Mouse (Mus musculus): ENCODE measurements around the gene Gpam.
A peak's percentile ranks its signal among the peaks of the same experiment; 100 is the strongest.

The Gpam gene

GRCm38 (mm10) chr19:55138506-55138905 lies 11.5 kb upstream of the Gpam start:
- DNase-seq (ENCODE audit: low read depth, low spot score) = no peak

DNA sequence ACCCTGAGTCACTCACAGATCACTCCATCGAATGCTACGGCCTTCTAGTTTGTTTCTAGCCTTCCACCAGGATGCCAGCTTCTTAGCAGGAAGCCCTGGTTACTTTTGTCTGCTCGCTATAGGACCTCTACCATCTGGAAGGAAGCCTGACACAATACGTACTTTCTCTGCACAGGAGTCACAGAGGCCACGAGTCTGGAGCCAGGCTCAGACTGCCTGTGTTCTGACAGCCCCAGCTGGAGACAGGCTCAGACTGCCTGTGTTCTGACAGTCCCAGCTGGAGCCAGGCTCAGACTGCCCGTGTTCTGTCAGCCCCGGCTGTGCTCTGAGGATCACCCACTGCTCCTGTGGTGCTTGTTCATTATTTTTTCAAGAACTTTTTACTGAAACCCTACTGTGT lies 10.8 kb upstream of the Gpam start:
- DNase-seq (ENCODE audit: low read depth, low spot score) = no peak

- no peak for DNase-seq (ENCODE audit: low read depth, low spot score)
These were observed 9.8 kb upstream of the Gpam start for GRCm38 (mm10) chr19:55136693-55137427.

DNA sequence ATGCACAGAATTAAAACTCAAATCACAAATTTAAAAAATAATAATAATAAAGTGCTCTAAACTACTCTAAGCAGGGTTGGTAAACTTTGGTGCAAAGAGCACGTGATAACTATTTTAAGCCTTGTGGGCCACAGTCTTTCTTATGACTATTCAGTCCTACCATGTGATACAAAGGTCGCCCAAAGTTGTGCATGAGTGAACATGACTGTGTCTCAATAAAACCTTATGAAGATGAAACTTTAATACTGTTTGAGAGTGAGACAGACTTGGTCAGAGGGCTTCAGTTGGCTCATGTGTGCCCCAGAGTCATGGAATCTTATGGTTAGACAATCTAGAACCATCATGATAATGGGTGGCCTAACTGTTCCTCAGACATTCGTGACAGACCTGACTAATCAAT lies 8.9 kb upstream of the Gpam start:
- DNase-seq (ENCODE audit: low read depth, low spot score) = no peak

DNA sequence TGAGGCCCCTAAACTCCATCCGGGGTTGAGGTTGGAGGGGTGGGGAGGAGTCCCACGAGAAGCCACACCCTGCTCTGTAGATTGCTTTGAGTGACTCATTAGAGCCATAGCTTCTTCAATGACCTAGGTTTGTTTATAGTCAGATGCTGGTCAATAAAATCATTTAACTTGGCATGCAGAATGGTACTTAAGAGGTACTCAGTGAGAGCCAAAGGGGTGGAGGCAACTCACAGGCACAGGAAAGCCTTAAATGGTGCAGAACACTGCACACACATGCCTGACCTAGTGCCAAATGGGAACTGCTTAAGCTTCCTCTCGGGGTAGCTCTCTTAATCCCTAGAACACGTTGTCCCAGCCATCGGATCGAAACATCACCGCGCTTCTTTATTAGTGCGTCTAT lies 7.5 kb upstream of the Gpam start:
- no peak for DNase-seq (ENCODE audit: low read depth, low spot score)

GRCm38 (mm10) chr19:55132476-55132875 lies 5.4 kb upstream of the Gpam start:
- DNase-seq (ENCODE audit: low read depth, low spot score) = no peak

DNA sequence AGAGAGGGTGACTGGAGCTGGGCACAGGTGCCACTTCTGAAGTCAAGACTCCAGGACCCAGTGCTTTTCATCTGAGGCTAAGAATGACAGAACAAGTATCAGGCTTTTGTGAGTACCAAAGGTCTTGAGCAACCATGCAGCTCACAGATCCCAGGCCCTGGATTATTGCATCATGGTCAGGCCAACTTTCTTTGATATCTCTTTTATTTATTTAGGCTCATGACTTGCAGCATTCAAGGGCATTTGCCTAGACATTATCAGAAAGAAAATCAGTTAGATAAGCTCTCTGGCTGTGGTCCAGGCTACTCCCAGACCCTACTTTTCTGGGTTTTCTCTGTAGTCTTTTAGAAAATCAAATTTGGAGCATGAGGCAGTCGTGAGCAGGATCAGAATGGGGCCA lies 4.7 kb upstream of the Gpam start:
- DNase-seq (ENCODE audit: low read depth, low spot score) = no peak

DNA sequence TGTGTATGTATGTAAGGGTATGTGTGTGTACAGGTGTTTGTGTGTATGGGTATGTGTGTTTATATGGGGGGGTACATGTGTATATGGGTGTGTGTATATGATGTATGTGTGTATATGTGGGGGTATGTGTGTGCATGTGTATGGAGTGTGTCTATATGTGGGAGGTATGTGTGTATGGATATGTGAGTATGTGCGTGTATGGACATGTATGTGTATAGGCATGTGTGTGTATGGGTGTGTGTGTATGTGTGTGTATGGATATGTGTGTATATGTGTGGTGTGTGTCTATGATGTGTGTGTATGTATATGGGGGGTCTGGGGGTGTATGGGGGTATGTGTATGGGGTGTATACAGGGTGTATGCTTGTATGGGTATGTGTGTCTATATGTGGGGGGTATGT lies 1.4 kb upstream of the Gpam start:
- no peak for DNase-seq (ENCODE audit: low read depth, low spot score)

DNA sequence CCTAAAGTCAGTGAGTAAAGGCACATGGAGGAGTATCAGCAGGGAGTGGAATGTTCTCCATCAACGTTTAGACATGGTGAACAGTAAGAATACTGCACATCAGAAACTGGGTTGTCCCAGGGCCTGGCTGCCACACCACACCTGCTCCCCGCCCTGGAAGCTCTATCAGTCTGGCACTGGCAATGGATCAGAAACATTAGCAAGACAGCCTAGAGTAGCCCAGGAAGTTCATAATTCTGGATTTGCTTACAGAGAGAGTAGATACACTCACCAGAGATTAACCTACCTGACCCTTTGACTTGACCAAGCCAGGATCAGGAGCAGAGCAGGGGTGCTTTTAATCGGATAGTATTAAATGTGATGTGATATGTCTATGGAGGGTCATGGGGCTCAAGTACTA lies 1.6 kb downstream of the Gpam start:
- DNase-seq (ENCODE audit: low read depth, low spot score) = no peak

- peak; percentile 18 for DNase-seq (ENCODE audit: low read depth, low spot score)
These were observed 4.0 kb downstream of the Gpam start for GRCm38 (mm10) chr19:55123001-55123536.

- peak; percentile 39 for DNase-seq (ENCODE audit: low read depth, low spot score)
These were observed 4.6 kb downstream of the Gpam start for GRCm38 (mm10) chr19:55122351-55122980.

DNA sequence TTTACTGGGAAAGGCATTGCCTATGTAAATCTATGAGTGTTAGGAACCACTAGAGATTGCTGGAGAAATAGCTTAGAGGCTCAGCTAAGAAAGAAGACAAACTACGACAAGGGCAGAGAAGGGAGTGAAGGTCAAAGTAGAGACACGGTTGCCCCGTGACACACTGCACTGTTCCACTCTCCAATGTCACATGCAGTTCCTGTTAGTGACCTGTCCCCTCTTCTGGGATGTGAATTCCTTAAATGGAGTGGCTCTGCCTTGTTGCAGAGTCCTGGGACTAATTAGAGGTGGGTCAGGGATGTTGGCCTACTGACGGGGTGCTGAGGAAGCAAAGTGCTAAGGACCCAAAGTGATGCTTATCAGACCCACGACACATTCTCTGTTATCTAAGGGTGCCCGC lies 5.2 kb downstream of the Gpam start:
- DNase-seq (ENCODE audit: low read depth, low spot score) = no peak

GRCm38 (mm10) chr19:55120518-55121244 lies 6.4 kb downstream of the Gpam start:
- no peak for DNase-seq (ENCODE audit: low read depth, low spot score)

GRCm38 (mm10) chr19:55119541-55119940 lies 7.5 kb downstream of the Gpam start:
- no peak for DNase-seq (ENCODE audit: low read depth, low spot score)

DNA sequence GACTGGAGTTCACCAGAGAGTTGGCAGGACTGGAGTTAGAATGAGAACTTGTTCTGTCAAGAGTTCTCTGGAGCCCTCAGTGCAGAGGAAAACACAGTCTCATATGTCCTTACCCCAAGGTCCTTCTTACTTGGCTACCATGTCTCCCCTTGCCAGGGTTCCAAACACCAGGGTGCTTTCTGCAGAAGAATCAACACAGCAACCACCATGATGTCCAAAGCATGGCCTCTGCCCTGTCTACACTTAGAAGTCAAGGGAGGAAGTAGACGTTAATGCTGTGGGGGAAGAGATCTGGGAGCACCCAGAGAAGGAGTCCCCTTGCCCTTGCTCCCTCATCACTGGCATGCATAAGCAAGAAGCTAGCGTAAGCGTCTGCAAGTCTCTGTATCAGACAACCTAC lies 9.0 kb downstream of the Gpam start:
- no peak for DNase-seq (ENCODE audit: low read depth, low spot score)

DNA sequence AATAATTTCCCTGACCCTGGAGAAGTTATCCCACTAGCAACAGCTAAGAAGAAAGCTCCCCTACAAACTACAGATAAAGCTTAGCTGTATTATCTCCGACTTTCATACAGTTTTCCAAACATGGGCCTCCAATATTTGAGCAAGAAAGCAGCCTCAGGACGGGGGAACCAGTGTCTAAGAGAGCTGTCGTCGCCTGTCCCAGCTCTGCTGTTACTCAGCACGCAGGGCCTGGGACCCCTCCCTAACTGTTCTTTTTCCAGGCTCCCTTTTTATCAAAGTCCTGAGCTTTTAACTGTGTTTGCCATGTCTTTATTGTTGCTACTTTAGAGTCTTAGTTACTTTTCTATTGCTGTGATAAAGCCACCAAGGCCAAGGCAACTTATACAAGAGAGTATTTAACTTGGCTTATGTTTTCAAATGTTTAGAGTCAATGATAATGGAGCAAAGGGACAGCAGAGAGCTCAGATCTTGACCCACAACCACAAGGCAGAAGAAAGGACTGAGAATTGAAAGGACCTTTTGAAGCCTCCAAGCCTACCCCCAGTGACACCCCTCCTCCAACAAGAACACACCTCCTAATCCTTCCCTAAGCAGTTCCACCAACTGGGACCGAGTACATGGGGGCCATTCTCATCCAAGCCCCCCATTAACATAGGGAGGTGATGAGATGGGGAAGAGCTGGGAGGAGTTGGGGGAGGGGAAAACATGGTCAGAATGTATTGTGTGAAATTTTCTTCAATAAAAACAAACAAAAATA lies 9.8 kb downstream of the Gpam start:
- no peak for DNase-seq (ENCODE audit: low read depth, low spot score)

DNA sequence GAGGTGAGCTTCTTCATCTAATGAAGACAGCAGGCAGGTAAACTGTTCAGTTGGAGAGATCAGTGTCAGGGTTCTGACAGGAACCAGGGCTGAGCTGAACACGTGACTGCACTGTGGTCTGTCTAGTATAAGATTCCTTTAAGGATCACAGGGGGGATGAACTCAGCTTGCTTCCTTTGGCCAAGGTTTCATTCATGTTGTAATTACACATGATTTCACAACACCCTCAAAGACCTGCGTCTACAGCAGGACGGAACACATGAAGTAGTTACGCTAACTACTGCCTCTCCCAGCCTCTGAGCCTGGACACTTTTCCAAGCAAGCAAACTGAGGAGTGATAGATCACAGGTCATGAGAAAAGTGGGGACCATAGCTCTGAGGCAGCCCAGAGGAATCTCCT lies 11.5 kb downstream of the Gpam start:
- DNase-seq (ENCODE audit: low read depth, low spot score) = no peak

DNA sequence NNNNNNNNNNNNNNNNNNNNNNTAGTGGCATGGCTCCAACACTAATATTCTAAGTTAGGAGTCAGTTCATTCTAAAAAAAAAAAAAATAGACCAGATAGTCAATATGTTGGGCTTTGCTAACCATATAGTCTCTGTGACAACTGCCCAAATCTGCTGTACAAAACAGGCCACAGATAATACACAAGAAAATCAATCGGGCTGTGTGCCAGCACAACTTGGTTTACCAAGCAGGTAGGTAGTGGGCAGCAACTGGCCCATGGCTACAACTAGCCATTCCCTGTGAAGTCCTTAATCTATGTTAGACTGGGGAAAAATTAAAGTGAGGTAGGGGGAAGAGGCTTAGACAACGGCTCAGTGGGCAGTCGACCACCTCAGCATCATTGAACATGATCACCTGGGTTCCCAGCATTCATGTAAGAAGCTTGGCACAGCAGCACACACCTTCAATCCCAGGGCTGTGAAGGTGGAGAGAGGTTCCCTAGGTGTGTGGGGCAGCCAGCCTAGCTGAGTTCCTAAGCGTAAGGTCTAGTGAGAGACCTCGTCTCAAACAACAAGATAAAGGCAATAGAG lies 12.1 kb downstream of the Gpam start:
- DNase-seq (ENCODE audit: low read depth, low spot score) = no peak

GRCm38 (mm10) chr19:55107896-55108295 lies 19.1 kb downstream of the Gpam start:
- no peak for DNase-seq (ENCODE audit: low read depth, low spot score)

DNA sequence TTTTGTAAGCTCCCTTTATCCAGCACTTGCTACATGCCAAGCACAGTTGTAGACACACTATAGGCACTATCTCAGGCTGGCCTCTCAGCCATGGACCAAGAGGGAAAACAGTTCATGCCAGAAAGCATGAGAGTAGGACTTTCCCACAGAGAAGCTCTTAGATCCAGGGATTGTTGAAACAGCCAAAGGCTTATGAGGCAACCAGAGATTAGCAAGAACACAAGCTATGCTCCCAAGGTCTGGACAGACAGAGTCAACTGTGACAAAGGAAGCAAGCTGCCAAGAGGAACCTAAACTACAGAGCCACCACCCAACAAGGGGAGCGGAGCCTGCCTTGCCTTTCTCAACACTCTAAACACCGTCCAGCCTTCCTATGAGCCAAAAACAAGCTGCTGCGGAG lies 21.1 kb downstream of the Gpam start:
- no peak for DNase-seq (ENCODE audit: low read depth, low spot score)

DNA sequence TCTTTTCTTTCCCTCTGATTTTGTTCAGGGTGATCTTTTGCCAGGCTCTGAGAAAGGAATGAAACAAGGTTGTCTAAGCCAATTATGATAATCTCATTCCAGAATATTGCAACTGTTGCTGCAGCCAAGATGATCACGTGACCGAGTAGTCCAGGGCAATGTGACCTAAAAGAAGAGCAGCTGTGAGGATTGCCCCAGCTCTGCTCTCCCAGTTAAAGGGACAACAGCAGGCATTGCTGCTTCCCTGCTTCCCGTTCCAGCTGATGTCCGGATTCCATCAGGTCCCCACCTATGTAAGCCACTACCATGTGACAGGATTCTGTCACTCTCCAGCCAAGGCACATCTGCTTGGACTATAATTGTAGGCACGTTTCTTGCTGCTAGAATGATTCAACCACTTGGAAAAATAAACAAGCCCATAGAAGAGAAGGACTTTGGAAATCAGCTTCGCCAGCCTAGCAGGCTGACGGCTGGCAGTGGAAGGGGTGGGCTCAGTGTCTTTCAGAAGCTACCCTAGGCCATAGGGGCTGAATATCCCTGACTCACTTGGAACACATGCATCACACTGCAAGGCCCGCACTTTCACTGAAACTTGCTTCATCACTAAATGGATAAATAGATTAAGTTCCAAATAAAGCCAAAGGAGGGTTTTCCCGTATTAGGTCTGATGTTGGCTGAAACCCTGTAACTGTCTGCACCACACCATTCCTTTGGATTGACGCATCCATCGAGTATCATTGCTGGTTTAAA lies 23.8 kb downstream of the Gpam start:
- DNase-seq (ENCODE audit: low read depth, low spot score) = no peak
